ENCODE assay signal across 8 mouse cellular contexts in genomic region chr5:29735557-29736061, GRCm38 (mm10). TPM values are rescaled to one million over a fixed set of nuclear protein-coding genes. Genes with fewer than 3 reads are reported as not detected.
DNase-seq lines count a peak whose midpoint lies in the region; ATAC-seq and TF ChIP-seq lines count a peak whose summit lies in the region.

TSS of gene Dnajb6 (plus strand) at chr5:29735688.
TSS of gene Gm5129 (minus strand) at chr5:29735936.

- intact Hi-C loops in gastrocnemius, adult 2 months (cut with DNase I) = no loop called here
- intact Hi-C loops in left cerebral cortex, adult 2 months (cut with DNase I) = loop anchor here (1.0 kb wide), 1 partner anchor 166 kb away; the partner anchor contains the start of gene Ube3c

- no peaks in the 10 kb centered on the region for H3K9me3 ChIP-seq in hindbrain, postnatal 0 days (ENCODE audit: low read length)

- peak within 1 kb of the TSS; percentile 86 for H3K4me3 ChIP-seq in gastrocnemius, adult 2 months
- H3K4me3 ChIP-seq in hindbrain, postnatal 0 days (ENCODE audit: low read length) = peak within 1 kb of the TSS; percentile 88
- H3K4me3 ChIP-seq in left cerebral cortex, adult 2 months = peak within 1 kb of the TSS; percentile 71

- WGBS in hindbrain, postnatal 0 days = under 1% methylated on average over 42 of the region's 46 CpGs

- peaks cover 17% of the 10 kb centered on the region for H3K4me1 ChIP-seq in hindbrain, postnatal 0 days (ENCODE audit: insufficient read depth, low read length)

- no peaks in the 10 kb centered on the region for H3K27me3 ChIP-seq in hindbrain, postnatal 0 days (ENCODE audit: insufficient read depth, low read length)

- peak; percentile 4; the same call in 1 of the 2 replicates for TF ChIP-seq CTCF in gastrocnemius, adult 2 months (IDR thresholded peaks at IDR 0.05)
- TF ChIP-seq CTCF in hindbrain, postnatal 0 days (IDR thresholded peaks at IDR 0.05; ENCODE audit: low read depth) = 0 out of 2 replicates have a peak, but pooled peaks have one; percentile 3
- no peak for TF ChIP-seq CTCF in left cerebral cortex, adult 2 months (IDR thresholded peaks at IDR 0.05)

- H3K9ac ChIP-seq in hindbrain, postnatal 0 days (replicated peaks; ENCODE audit: low read length) = peak within 1 kb of the TSS; percentile 91

- peak; percentile 86 for DNase-seq in WW6 (ENCODE audit: low read depth, low spot score)
- peak; percentile 97 to 98 for DNase-seq in cerebellum, postnatal 4 days (ENCODE audit: low spot score in 2 of 2)
- DNase-seq in gastrocnemius, adult 2 months = peak; percentile 98
- peak; percentile 98 for DNase-seq in hindbrain, postnatal 0 days (ENCODE audit: low spot score)
- peak; percentile 99 for DNase-seq in left cerebral cortex, adult 2 months (ENCODE audit: extremely low spot score in 1 of 2, low spot score in 2 of 2)
- peak; percentile 98 to 99 for DNase-seq in right cerebral cortex, adult 2 months (ENCODE audit: low spot score in 2 of 2)
- DNase-seq in urinary bladder, postnatal 14 days (ENCODE audit: low spot score) = peak; percentile 98

- ATAC-seq in hindbrain, postnatal 0 days = peak; percentile 98
- peak; percentile 87 for ATAC-seq in megakaryocyte, adult 5-6 weeks (ENCODE audit: poor library complexity, severe bottlenecking)

- H3K27ac ChIP-seq in gastrocnemius, adult 2 months = peak within 1 kb of the TSS; percentile 98
- peak within 1 kb of the TSS; percentile 96 for H3K27ac ChIP-seq in hindbrain, postnatal 0 days
- peak within 1 kb of the TSS; percentile 97 for H3K27ac ChIP-seq in left cerebral cortex, adult 2 months

- H3K36me3 ChIP-seq in hindbrain, postnatal 0 days (ENCODE audit: insufficient read depth, low read length) = no peaks in the 10 kb centered on the region

- H3K4me2 ChIP-seq in hindbrain, postnatal 0 days (ENCODE audit: low read depth, low read length) = peak within 1 kb of the TSS; percentile 89

RNA-seq across cellular contexts. Expression of gene Dnajb6, which starts in this region (rescaled TPM):
- 10 to 100 TPM; 76.9 to 78.9 TPM for total RNA-seq in gastrocnemius, adult 2 months (2021)
- 96.3 and 140 TPM in 2 replicates for total RNA-seq in hindbrain, postnatal 0 days (2014; rRNA removed)
- 292 and 307 TPM in 2 replicates for polyA plus RNA-seq in hindbrain, postnatal 0 days (2015; fragmentation: Nextera tagmentation; extraction: Ambion mirVana)
- total RNA-seq in left cerebral cortex, adult 2 months (2021) = 100 to 1,000 TPM; 157 to 169 TPM
- total RNA-seq in megakaryocyte, adult 5-6 weeks (2015) = 141 and 161 TPM in 2 replicates
- 157 and 169 TPM in 2 replicates for total RNA-seq in megakaryocyte, adult 5-6 weeks (2017)

RNA-seq across cellular contexts. Expression of gene Gm5129, which starts in this region (rescaled TPM):
- not detected for total RNA-seq in gastrocnemius, adult 2 months (2021)
- total RNA-seq in hindbrain, postnatal 0 days (2014; rRNA removed) = not detected in 2 replicates
- not detected in 2 replicates for polyA plus RNA-seq in hindbrain, postnatal 0 days (2015; fragmentation: Nextera tagmentation; extraction: Ambion mirVana)
- total RNA-seq in left cerebral cortex, adult 2 months (2021) = 1 to 10 TPM in 1 of 2 experiments, not detected in 1; 1.6 TPM
- 6.0 and 6.2 TPM in 2 replicates for total RNA-seq in megakaryocyte, adult 5-6 weeks (2015)
- 4.4 TPM in 1 of 2 replicates, not detected in the other for total RNA-seq in megakaryocyte, adult 5-6 weeks (2017)

Comparison
In these comparisons a context has a peak if more than half of its experiments do, and no peak if none do; other contexts are left out.
1. Peak in every context shown above with its lines: DNase-seq, ATAC-seq, H3K4me3 ChIP-seq and H3K27ac ChIP-seq.